Mouse (Mus musculus): ENCODE measurements around the gene Cntn4. TPM values are rescaled to one million over a fixed set of nuclear protein-coding genes. Genes with fewer than 3 reads are reported as not detected.
"Not testable (repeated sequence)": the region's sequence is repeated elsewhere in the genome, so short reads cannot be mapped to it uniquely, and the experiment has no call there.

Cntn4 gene
- polyA plus RNA-seq, 1 experiment, result 9.7 TPM

GRCm38 (mm10) chr6:106329636-106330035, 652.2 kb downstream of the Cntn4 start:
- DNase-seq (ENCODE audit: low spot score), result no peak

GRCm38 (mm10) chr6:106332466-106332865, 655.0 kb downstream of the Cntn4 start:
- DNase-seq (ENCODE audit: low spot score), result no peak

- no peak for DNase-seq (ENCODE audit: low spot score)
Measured at GRCm38 (mm10) chr6:106332933-106333332, 655.5 kb downstream of the Cntn4 start.

- no peak for DNase-seq (ENCODE audit: low spot score)
Measured at GRCm38 (mm10) chr6:106335066-106335465, 657.6 kb downstream of the Cntn4 start.

- no peak for DNase-seq (ENCODE audit: low spot score)
Measured at GRCm38 (mm10) chr6:106336805-106337204, 659.3 kb downstream of the Cntn4 start.

GRCm38 (mm10) chr6:106337829-106338228, 660.4 kb downstream of the Cntn4 start:
- DNase-seq (ENCODE audit: low spot score), result no peak

- no peak for DNase-seq (ENCODE audit: low spot score)
Measured at GRCm38 (mm10) chr6:106341114-106341513, 663.7 kb downstream of the Cntn4 start.

GRCm38 (mm10) chr6:106350072-106350471, 672.6 kb downstream of the Cntn4 start:
- DNase-seq (ENCODE audit: low spot score), result no peak

GRCm38 (mm10) chr6:106351389-106351788, 673.9 kb downstream of the Cntn4 start:
- no peak for DNase-seq (ENCODE audit: low spot score)

GRCm38 (mm10) chr6:106358801-106359200, 681.3 kb downstream of the Cntn4 start:
- not testable (repeated sequence) for DNase-seq (ENCODE audit: low spot score)

GRCm38 (mm10) chr6:106381288-106382025, 704.0 kb downstream of the Cntn4 start:
- no peak for DNase-seq (ENCODE audit: low spot score)

GRCm38 (mm10) chr6:106387833-106388406, 710.5 kb downstream of the Cntn4 start:
- no peak for DNase-seq (ENCODE audit: low spot score)

GRCm38 (mm10) chr6:106408014-106408413, 730.6 kb downstream of the Cntn4 start:
- DNase-seq (ENCODE audit: low spot score), result no peak

- no peak for DNase-seq (ENCODE audit: low spot score)
Measured at GRCm38 (mm10) chr6:106408634-106409033, 731.2 kb downstream of the Cntn4 start.

GRCm38 (mm10) chr6:106422947-106423346, 745.5 kb downstream of the Cntn4 start:
- no peak for DNase-seq (ENCODE audit: low spot score)

GRCm38 (mm10) chr6:106423471-106423870, 746.0 kb downstream of the Cntn4 start:
- DNase-seq (ENCODE audit: low spot score), result no peak

GRCm38 (mm10) chr6:106426615-106427014, 749.2 kb downstream of the Cntn4 start:
- no peak for DNase-seq (ENCODE audit: low spot score)

- DNase-seq (ENCODE audit: low spot score), result no peak
Measured at GRCm38 (mm10) chr6:106431466-106431865, 754.0 kb downstream of the Cntn4 start.

- DNase-seq (ENCODE audit: low spot score), result no peak
Measured at GRCm38 (mm10) chr6:106440786-106441185, 763.3 kb downstream of the Cntn4 start.

GRCm38 (mm10) chr6:106441246-106441645, 763.8 kb downstream of the Cntn4 start:
- no peak for DNase-seq (ENCODE audit: low spot score)

GRCm38 (mm10) chr6:106454131-106454838, 776.8 kb downstream of the Cntn4 start:
- DNase-seq (ENCODE audit: low spot score), result no peak

GRCm38 (mm10) chr6:106455616-106456015, 778.2 kb downstream of the Cntn4 start:
- DNase-seq (ENCODE audit: low spot score), result no peak

GRCm38 (mm10) chr6:106458166-106458565, 780.7 kb downstream of the Cntn4 start:
- DNase-seq (ENCODE audit: low spot score), result no peak

Measured in urinary bladder, adult 2 months (tissue).